Mouse (Mus musculus) kidney, adult 2 months (tissue): ENCODE results near the gene Tbcb.

Experiments
- CTCF ChIP-seq: fragments of 200-500 bp; conservative IDR thresholded peaks from 2 replicates; pipeline ENCODE4 v1.5.1; 2011; ENCODE audit warnings: low read depth, mild to moderate bottlenecking, control low read depth, low read length, moderate library complexity, mixed read lengths; ENCODE audit not compliant: insufficient read depth, insufficient read length
- POLR2A ChIP-seq: fragments of 200-500 bp; IDR thresholded peaks from one replicate; pipeline ENCODE4 v1.6.1; 2011; ENCODE audit warnings: low read depth, low read length, control low read depth

DNA sequence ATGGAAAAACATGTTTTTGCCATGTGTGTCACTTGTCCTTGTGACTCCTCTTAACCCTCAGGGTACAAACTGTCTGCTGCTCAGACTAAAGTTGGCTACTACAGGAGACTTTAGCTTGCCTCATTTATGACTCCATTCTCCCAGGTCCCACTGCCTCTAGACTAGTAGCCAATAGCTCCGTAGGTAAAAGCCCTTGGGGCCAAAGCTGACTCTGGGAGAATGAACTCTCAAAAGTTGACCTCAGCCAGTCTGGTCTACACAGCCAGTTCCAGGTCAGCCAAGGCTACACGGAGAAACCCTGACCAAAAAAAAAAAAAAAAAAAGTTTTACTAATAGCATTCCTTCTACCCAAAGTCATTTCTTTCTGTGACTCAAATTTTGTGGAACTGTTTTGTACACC is 46.8 kb upstream of the Tbcb start:
- TF ChIP-seq CTCF (no peak), POLR2A (no peak)
